Mouse (Mus musculus) megakaryocyte, adult 5-6 weeks (primary cell): ENCODE measurements around the gene Ttc13. TPM values are rescaled to one million over a fixed set of nuclear protein-coding genes. Genes with fewer than 3 reads are reported as not detected.
A peak's percentile ranks its signal among the peaks of the same experiment; 100 is the strongest.

Source experiments
- ATAC-seq: 2 replicates; pipeline ENCODE4 v1.8.0; 2016; ENCODE audit warnings: mild to moderate bottlenecking, inconsistent platforms; ENCODE audit not compliant: poor library complexity, severe bottlenecking
- total RNA-seq, 2 experiments: library from RNA; stranded (forward) in 1 of 2; stranded (reverse) in 1 of 2; fragments of 153-499, 151-499 nt in 1 of 2; fragments of 221-1000, 200-1000 nt in 1 of 2; gene quantifications; 2 replicates each; pipeline versions ENCODE4 v1.2.3 to v1.2.4; 2015 to 2017

Ttc13 gene
- total RNA-seq, 2 experiments from 2014 or later = 32.7 to 47.9 TPM

- no peak for ATAC-seq
Measured at GRCm38 (mm10) chr8:124705823-124706222, 16.0 kb downstream of the Ttc13 start.

GRCm38 (mm10) chr8:124704376-124704775, 17.4 kb downstream of the Ttc13 start:
- ATAC-seq = no peak

- no peak for ATAC-seq
Measured at GRCm38 (mm10) chr8:124703526-124703925, 18.3 kb downstream of the Ttc13 start.

GRCm38 (mm10) chr8:124702183-124702582, 19.6 kb downstream of the Ttc13 start:
- no peak for ATAC-seq

GRCm38 (mm10) chr8:124701023-124701422, 20.8 kb downstream of the Ttc13 start:
- peak; percentile 92 for ATAC-seq

- no peak for ATAC-seq
Measured at GRCm38 (mm10) chr8:124700271-124700670, 21.5 kb downstream of the Ttc13 start.

- no peak for ATAC-seq
Measured at GRCm38 (mm10) chr8:124695424-124696100, 26.2 kb downstream of the Ttc13 start.

GRCm38 (mm10) chr8:124691706-124692105, 30.1 kb downstream of the Ttc13 start:
- ATAC-seq = no peak

GRCm38 (mm10) chr8:124688899-124689298, 32.9 kb downstream of the Ttc13 start:
- no peak for ATAC-seq

- no peak for ATAC-seq
Measured at GRCm38 (mm10) chr8:124682218-124682617, 39.6 kb downstream of the Ttc13 start.

- ATAC-seq = no peak
Measured at GRCm38 (mm10) chr8:124681792-124682157, 40.0 kb downstream of the Ttc13 start.

GRCm38 (mm10) chr8:124681077-124681791, 40.5 kb downstream of the Ttc13 start:
- no peak for ATAC-seq

GRCm38 (mm10) chr8:124678246-124678645, 43.5 kb downstream of the Ttc13 start:
- ATAC-seq = no peak

- ATAC-seq = peak; percentile 81
Measured at GRCm38 (mm10) chr8:124677486-124677885, 44.3 kb downstream of the Ttc13 start.

- ATAC-seq = no peak
Measured at GRCm38 (mm10) chr8:124677078-124677477, 44.7 kb downstream of the Ttc13 start.

- no peak for ATAC-seq
Measured at GRCm38 (mm10) chr8:124676661-124677060, 45.1 kb downstream of the Ttc13 start.

- no peak for ATAC-seq
Measured at GRCm38 (mm10) chr8:124672345-124672744, 49.4 kb downstream of the Ttc13 start.

GRCm38 (mm10) chr8:124668798-124669197, 53.0 kb downstream of the Ttc13 start:
- ATAC-seq = no peak

- ATAC-seq = no peak
Measured at GRCm38 (mm10) chr8:124664414-124664813, 57.4 kb downstream of the Ttc13 start.

GRCm38 (mm10) chr8:124663874-124664230, 57.9 kb downstream of the Ttc13 start:
- no peak for ATAC-seq

- ATAC-seq = peak; percentile 75
Measured at GRCm38 (mm10) chr8:124663112-124663873, 58.5 kb downstream of the Ttc13 start, which contains the start of gene 2310022B05Rik. 2310022B05Rik (minus strand) TSS chr8:124663369.
